Mouse (Mus musculus) hindlimb bud, embryonic 11.5 days (tissue): ENCODE results near the gene Mtus2.

Experiments used
- DNase-seq: peaks from one replicate; pipeline ENCODE4 v3.0.0-alpha.2; 2012; ENCODE audit warnings: low read depth, low spot score; ENCODE audit errors: extremely low spot score

Mtus2 gene

GRCm38 (mm10) chr5:148107324-148107723, 150.2 kb downstream of the Mtus2 start:
- no peak for DNase-seq

GRCm38 (mm10) chr5:148107890-148108289, 150.8 kb downstream of the Mtus2 start:
- no peak for DNase-seq

GRCm38 (mm10) chr5:148108314-148108713, 151.2 kb downstream of the Mtus2 start:
- no peak for DNase-seq

- DNase-seq, result no peak
These were observed 158.2 kb downstream of the Mtus2 start for GRCm38 (mm10) chr5:148115207-148115817.

GRCm38 (mm10) chr5:148124354-148124753, 167.2 kb downstream of the Mtus2 start:
- no peak for DNase-seq

- no peak for DNase-seq
These were observed 173.8 kb downstream of the Mtus2 start for GRCm38 (mm10) chr5:148130691-148131457.

- DNase-seq, result no peak
These were observed 174.5 kb downstream of the Mtus2 start for GRCm38 (mm10) chr5:148131458-148132131.

- DNase-seq, result no peak
These were observed 176.4 kb downstream of the Mtus2 start for GRCm38 (mm10) chr5:148133448-148134060.

- DNase-seq, result no peak
These were observed 184.5 kb downstream of the Mtus2 start for GRCm38 (mm10) chr5:148141662-148142061.

GRCm38 (mm10) chr5:148146200-148146823, 189.2 kb downstream of the Mtus2 start:
- no peak for DNase-seq

- no peak for DNase-seq
These were observed 194.9 kb downstream of the Mtus2 start for GRCm38 (mm10) chr5:148151894-148152599.

GRCm38 (mm10) chr5:148152600-148153402, 195.7 kb downstream of the Mtus2 start:
- peak; percentile 52 for DNase-seq

GRCm38 (mm10) chr5:148153403-148153713, 196.2 kb downstream of the Mtus2 start:
- no peak for DNase-seq

- no peak for DNase-seq
These were observed 197.6 kb downstream of the Mtus2 start for GRCm38 (mm10) chr5:148154727-148155126.

GRCm38 (mm10) chr5:148159328-148159727, 202.2 kb downstream of the Mtus2 start:
- DNase-seq, result no peak

GRCm38 (mm10) chr5:148160529-148161154, 203.5 kb downstream of the Mtus2 start:
- DNase-seq, result peak; percentile 66

- DNase-seq, result no peak
These were observed 208.0 kb downstream of the Mtus2 start for GRCm38 (mm10) chr5:148165111-148165510.

- no peak for DNase-seq
These were observed 218.0 kb downstream of the Mtus2 start for GRCm38 (mm10) chr5:148175091-148175490.

GRCm38 (mm10) chr5:148175742-148176426, 218.8 kb downstream of the Mtus2 start:
- no peak for DNase-seq
